Mouse (Mus musculus) embryonic facial prominence, embryonic 12.5 days (tissue): Measurements from ENCODE around the gene Inpp1. TPM values are rescaled to one million over a fixed set of nuclear protein-coding genes. Genes with fewer than 3 reads are reported as not detected.

ENCODE experiments used
- ATAC-seq: fragments of 200-750 bp; cut with Nextera tagmentation; 2 replicates; pipeline ENCODE4 v1.8.0; 2017; ENCODE audit not compliant: insufficient number of reproducible peaks, insufficient read depth, low FRiP score, low TSS enrichment
- H3K27ac ChIP-seq: fragments of 300-500 bp; sonication (generic); 2 replicates; pipeline ENCODE4 v1.5.1; 2016; ENCODE audit warnings: mild to moderate bottlenecking
- H3K27me3 ChIP-seq: fragments of 300-500 bp; sonication (generic); 2 replicates; pipeline ENCODE4 v1.6.1; 2016; ENCODE audit warnings: mild to moderate bottlenecking, moderate library complexity
- H3K36me3 ChIP-seq: fragments of 300-500 bp; sonication (generic); 2 replicates; pipeline ENCODE4 v1.6.1; 2016; ENCODE audit warnings: mild to moderate bottlenecking
- H3K4me1 ChIP-seq: fragments of 300-500 bp; sonication (generic); 2 replicates; pipeline ENCODE4 v1.6.1; 2016
- H3K4me2 ChIP-seq: fragments of 300-500 bp; sonication (generic); replicated peaks from 2 replicates; pipeline ENCODE4 v1.6.1; 2016; ENCODE audit warnings: mild to moderate bottlenecking, moderate library complexity
- H3K4me3 ChIP-seq: fragments of 300-500 bp; sonication (generic); 2 replicates; pipeline ENCODE4 v1.5.1; 2016; ENCODE audit warnings: mild to moderate bottlenecking
- H3K9ac ChIP-seq: fragments of 300-500 bp; sonication (generic); 2 replicates; pipeline ENCODE4 v1.6.1; 2016; ENCODE audit warnings: mild to moderate bottlenecking, moderate library complexity
- H3K9me3 ChIP-seq: fragments of 300-500 bp; sonication (generic); 2 replicates; pipeline ENCODE4 v1.6.1; 2016; ENCODE audit warnings: mild to moderate bottlenecking, moderate library complexity
- WGBS: fragments of 180-500 bp; shearing (Covaris S2); methylation state at CpG from one replicate; pipeline ENCODE4 v1.1.7; 2016; 5-methylcytosine and 5-hydroxymethylcytosine counted together
- polyA plus RNA-seq: library from polyadenylated mRNA; unstranded; fragments of >200 nt; fragmentation: Nextera tagmentation; extraction: Ambion mirVana; gene quantifications from 2 replicates; pipeline ENCODE4 v1.2.1, GENCODE M21; 2016

Inpp1 gene
- polyA plus RNA-seq, 1 experiment from 2014 or later: 18.1 TPM

DNA sequence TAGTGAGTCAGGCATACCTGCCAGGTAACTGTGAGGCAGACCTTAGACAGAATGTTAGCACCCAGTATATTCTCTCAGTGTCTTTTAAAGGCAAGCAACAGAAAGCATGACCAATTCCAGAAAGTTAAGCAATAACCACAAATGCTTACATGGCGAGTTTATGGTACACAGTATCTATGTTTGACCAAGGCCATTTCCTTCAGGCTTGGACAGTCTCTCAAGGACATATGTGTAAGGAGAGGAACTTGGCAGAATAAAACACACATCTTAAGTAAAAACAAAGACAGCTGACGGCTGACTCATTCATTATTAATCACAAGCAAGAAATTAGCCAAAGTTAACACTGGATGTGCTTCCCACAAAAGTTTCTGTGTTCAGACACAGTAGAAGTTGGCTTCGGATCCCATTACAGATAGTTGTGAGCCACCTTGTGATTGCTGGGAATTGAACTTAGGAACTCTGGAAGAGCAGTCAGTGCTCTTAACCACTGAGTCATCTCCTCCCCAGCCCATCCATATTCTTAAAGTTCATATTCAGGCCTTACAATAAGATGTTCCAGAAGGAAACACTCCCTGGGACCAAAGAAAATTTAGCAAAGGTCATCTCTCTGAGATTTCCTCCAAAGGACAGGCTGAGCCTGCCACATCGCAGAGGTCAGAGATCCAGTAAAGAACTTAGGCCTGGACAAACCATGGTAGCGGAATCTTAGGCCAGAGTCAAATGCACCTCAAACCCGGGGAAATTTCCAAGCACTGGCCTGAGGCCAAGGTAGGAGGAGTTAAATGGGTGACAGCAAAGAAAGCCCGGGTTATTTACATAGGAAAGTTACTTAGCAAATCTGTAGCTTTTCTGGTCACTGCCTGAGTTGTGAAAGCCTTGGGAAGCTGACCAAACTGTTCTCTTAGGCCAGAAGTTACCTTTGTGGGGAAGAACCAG lies 52.0 kb downstream of the Inpp1 start:
- no peak overlapping the region for H3K27ac ChIP-seq
- no peaks in the 10 kb centered on the region for H3K27me3 ChIP-seq
- no peaks in the 10 kb centered on the region for H3K9me3 ChIP-seq
- no peak overlapping the region for H3K9ac ChIP-seq
- no peaks in the 10 kb centered on the region for H3K36me3 ChIP-seq
- H3K4me3 ChIP-seq: no peak overlapping the region
- 71% methylated on average over 7 of the region's 7 CpGs for WGBS
- no peak overlapping the region for H3K4me2 ChIP-seq
- no peak for ATAC-seq
- no peaks in the 10 kb centered on the region for H3K4me1 ChIP-seq

- ATAC-seq: peak; percentile 22; the same call in 1 of the 2 replicates
- Histone ChIP-seq H3K27ac (no peak overlapping the region), H3K4me3 (no peak overlapping the region), H3K36me3 (no peaks in the 10 kb centered on the region), H3K9ac (no peak overlapping the region), H3K4me1 (no peaks in the 10 kb centered on the region), H3K27me3 (no peaks in the 10 kb centered on the region), H3K4me2 (no peak overlapping the region), H3K9me3 (no peaks in the 10 kb centered on the region)
- WGBS: 69% methylated on average over 4 of the region's 4 CpGs
Measured at GRCm38 (mm10) chr1:52763894-52764809, 53.3 kb downstream of the Inpp1 start.

DNA sequence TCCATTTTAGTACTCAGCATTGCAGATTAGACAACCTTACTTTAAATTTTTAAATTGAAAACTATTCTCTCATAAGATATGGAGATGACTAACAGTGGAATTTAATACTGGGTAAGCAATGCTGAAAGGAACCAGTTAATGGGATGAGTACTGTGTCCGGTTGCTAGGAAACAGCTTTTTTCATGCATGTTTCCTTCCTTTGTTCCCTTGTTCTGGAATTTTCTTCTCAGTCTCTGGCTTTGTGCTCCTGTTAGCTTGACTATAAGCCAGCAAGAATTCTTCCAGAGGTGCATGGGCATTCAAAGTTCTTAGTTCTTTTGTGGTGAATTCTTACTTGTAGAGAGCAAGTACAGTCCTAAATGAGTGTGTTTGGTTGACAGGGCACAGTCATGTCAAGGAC lies 59.3 kb downstream of the Inpp1 start:
- Histone ChIP-seq H3K4me1 (no peaks in the 10 kb centered on the region), H3K4me2 (no peak overlapping the region), H3K4me3 (no peak overlapping the region), H3K9ac (no peak overlapping the region), H3K9me3 (no peaks in the 10 kb centered on the region), H3K27me3 (no peaks in the 10 kb centered on the region), H3K27ac (no peak overlapping the region), H3K36me3 (no peaks in the 10 kb centered on the region)
- no peak for ATAC-seq
- 81% methylated on average over 1 of the region's 1 CpGs for WGBS

DNA sequence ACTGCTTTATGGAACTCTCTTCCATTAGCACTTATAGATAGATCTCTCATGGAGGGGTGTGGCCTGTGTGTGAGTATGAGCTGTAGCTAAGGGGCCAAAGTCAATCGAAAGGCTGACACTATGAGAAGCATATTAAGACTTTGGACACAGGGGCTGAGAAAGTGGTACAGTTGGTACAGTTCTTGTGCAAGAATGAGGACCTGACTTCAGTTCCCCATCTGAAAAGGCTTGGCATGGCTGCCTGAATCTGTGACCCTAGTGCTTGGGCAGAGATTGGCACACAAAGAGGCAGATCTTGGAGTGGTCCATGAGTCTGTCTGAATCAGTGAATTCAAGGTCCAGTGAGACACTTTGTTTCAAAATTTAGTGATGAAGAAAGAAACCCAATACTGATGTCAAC lies 63.2 kb downstream of the Inpp1 start:
- no peak for ATAC-seq
- no peaks in the 10 kb centered on the region for H3K27me3 ChIP-seq
- no peak overlapping the region for H3K4me2 ChIP-seq
- no peaks in the 10 kb centered on the region for H3K4me1 ChIP-seq
- no peaks in the 10 kb centered on the region for H3K9me3 ChIP-seq
- no peak overlapping the region for H3K27ac ChIP-seq
- H3K9ac ChIP-seq: no peak overlapping the region
- H3K4me3 ChIP-seq: no peak overlapping the region
- no peaks in the 10 kb centered on the region for H3K36me3 ChIP-seq
- 83% methylated on average over 1 of the region's 1 CpGs for WGBS

GRCm38 (mm10) chr1:52753828-52754227 lies 63.7 kb downstream of the Inpp1 start:
- Histone ChIP-seq H3K9ac (no peak overlapping the region), H3K4me2 (no peak overlapping the region), H3K27ac (no peak overlapping the region), H3K4me3 (no peak overlapping the region), H3K27me3 (no peaks in the 10 kb centered on the region), H3K4me1 (no peaks in the 10 kb centered on the region), H3K36me3 (no peaks in the 10 kb centered on the region), H3K9me3 (no peaks in the 10 kb centered on the region)
- no peak for ATAC-seq
- 87% methylated on average over 2 of the region's 2 CpGs for WGBS

DNA sequence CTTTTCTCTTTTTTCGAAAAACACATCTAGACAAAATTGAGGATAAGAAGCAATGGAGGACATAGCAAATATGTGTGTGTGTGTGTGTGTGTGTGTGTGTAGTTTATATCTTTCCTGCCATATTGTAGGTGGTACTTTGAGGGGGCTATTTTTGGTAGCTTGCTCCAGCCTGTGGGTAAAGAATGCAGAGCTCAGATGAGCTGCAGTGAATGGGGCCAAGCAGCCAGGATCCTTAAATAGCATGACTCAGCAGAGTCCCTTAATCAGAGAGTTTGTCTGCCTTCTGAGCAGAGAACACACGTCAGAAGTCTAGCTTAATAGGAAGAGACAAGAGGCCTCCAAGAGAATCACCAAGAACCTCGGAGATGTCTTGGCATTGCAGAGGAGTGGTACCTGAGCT lies 64.8 kb downstream of the Inpp1 start:
- WGBS: 58% methylated on average over 3 of the region's 3 CpGs
- no peaks in the 10 kb centered on the region for H3K4me1 ChIP-seq
- H3K27ac ChIP-seq: no peak overlapping the region
- H3K4me2 ChIP-seq: no peak overlapping the region
- no peak overlapping the region for H3K4me3 ChIP-seq
- no peak overlapping the region for H3K9ac ChIP-seq
- no peak for ATAC-seq
- H3K36me3 ChIP-seq: no peaks in the 10 kb centered on the region
- H3K9me3 ChIP-seq: no peaks in the 10 kb centered on the region
- no peaks in the 10 kb centered on the region for H3K27me3 ChIP-seq

DNA sequence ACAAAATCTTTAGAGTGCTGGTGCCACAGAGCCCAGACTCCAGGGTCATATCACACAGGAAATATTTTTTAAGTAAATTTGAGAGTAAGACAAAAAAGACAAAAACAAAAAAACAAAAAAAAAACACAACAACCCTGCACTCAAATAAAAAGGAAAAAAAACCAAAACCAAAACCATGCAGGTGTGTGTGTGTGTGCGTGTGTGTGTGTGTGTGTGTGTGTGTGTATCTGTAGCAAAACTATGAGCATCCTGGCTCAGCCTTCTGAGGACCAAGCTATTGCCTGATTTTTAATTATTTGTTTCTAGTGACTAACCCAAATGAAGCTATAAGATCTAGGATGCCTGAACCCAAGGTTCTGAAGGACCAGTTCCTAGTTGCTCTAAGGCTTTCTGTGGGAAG lies 65.9 kb downstream of the Inpp1 start:
- no peaks in the 10 kb centered on the region for H3K27me3 ChIP-seq
- no peaks in the 10 kb centered on the region for H3K9me3 ChIP-seq
- no peak overlapping the region for H3K4me3 ChIP-seq
- ATAC-seq: no peak
- WGBS: 78% methylated on average over 1 of the region's 1 CpGs
- H3K27ac ChIP-seq: no peak overlapping the region
- no peaks in the 10 kb centered on the region for H3K36me3 ChIP-seq
- H3K9ac ChIP-seq: no peak overlapping the region
- no peak overlapping the region for H3K4me2 ChIP-seq
- H3K4me1 ChIP-seq: no peaks in the 10 kb centered on the region

GRCm38 (mm10) chr1:52749978-52750377 lies 67.5 kb downstream of the Inpp1 start:
- H3K4me3 ChIP-seq: no peak overlapping the region
- H3K27me3 ChIP-seq: no peaks in the 10 kb centered on the region
- no peaks in the 10 kb centered on the region for H3K36me3 ChIP-seq
- no peak for ATAC-seq
- no peak overlapping the region for H3K9ac ChIP-seq
- H3K27ac ChIP-seq: no peak overlapping the region
- no peaks in the 10 kb centered on the region for H3K9me3 ChIP-seq
- no peaks in the 10 kb centered on the region for H3K4me1 ChIP-seq
- 76% methylated on average over 1 of the region's 1 CpGs for WGBS
- H3K4me2 ChIP-seq: no peak overlapping the region

GRCm38 (mm10) chr1:52748260-52748659 lies 69.2 kb downstream of the Inpp1 start:
- H3K36me3 ChIP-seq: no peaks in the 10 kb centered on the region
- 24% methylated on average over 3 of the region's 3 CpGs for WGBS
- no peak for ATAC-seq

DNA sequence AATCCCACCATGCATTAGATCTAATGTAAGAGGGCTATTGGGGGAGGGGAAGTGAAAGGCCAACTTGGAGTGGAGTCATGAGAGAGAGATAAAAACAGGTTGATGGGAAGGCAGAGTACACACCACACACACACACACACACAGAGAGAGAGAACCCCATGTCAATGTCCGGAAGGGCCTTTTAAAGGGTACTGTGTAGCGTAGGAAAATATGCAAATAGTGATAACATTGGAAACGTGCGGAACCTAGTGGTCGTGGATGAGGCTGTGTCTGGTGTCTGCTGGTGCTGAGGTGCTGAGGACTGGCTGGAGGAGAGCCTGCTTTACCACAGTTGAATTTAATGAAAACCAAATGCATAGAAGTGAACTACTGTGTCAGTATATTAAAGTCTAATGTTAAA lies 74.9 kb downstream of the Inpp1 start:
- no peak overlapping the region for H3K4me3 ChIP-seq
- no peak overlapping the region for H3K27ac ChIP-seq
- H3K9me3 ChIP-seq: no peaks in the 10 kb centered on the region
- H3K27me3 ChIP-seq: no peaks in the 10 kb centered on the region
- 0 out of 2 replicates have a peak, but pooled peaks have one; percentile 15 for ATAC-seq
- H3K4me1 ChIP-seq: no peaks in the 10 kb centered on the region
- 72% methylated on average over 5 of the region's 5 CpGs for WGBS
- no peak overlapping the region for H3K4me2 ChIP-seq
- no peaks in the 10 kb centered on the region for H3K36me3 ChIP-seq
- no peak overlapping the region for H3K9ac ChIP-seq

More at GRCm38 (mm10) chr1:52748260-52748659, 69.2 kb downstream of the Inpp1 start:
- Histone ChIP-seq H3K9me3 (no peaks in the 10 kb centered on the region), H3K4me3 (no peak overlapping the region), H3K27me3 (no peaks in the 10 kb centered on the region), H3K4me2 (no peak overlapping the region), H3K4me1 (no peaks in the 10 kb centered on the region), H3K27ac (no peak overlapping the region), H3K9ac (no peak overlapping the region)
